Mouse (Mus musculus): ENCODE measurements around the gene E2f1.

DNA sequence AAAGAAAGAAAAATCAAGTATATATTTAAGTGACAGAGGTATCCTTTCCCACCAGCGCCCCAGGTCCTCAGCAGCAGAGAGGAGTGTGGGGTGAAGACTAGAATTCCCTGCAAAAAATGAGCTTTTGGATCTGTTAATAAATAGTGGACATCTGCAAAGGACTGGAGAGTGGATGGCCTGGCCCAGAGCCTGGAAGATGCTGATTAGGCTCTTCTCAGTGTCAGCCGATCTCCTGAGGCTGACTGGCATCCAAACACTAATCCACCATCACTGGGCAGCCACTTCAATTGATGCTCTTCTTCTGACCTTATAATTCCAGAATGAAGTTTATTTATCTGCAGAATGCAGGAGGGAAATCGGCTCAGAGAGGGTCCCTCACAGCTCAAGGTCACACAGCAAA lies 3.3 kb upstream of the E2f1 start:
- TF ChIP-seq POLR2A (IDR thresholded peaks at IDR 0.05; ENCODE audit: borderline replicate concordance, control insufficient read depth, low read depth, low read length) (no peak), CTCF (IDR thresholded peaks at IDR 0.05; ENCODE audit: control insufficient read depth, insufficient read depth, low read length) (no peak)

Data from bone marrow, adult 2 months (tissue).